Mouse (Mus musculus) regulatory T cell (primary cell): ENCODE data around the gene Cdkn2c.
"Not testable (repeated sequence)": the region's sequence is repeated elsewhere in the genome, so short reads cannot be mapped to it uniquely, and the experiment has no call there.

Experiments used
- in situ Hi-C: fragments of 300-600 bp; cut with MboI, MseI; formaldehyde crosslinking; loops from one replicate; pipeline ENCODE4 v1.15.1; 2025; ENCODE audit warnings: high pct_unique_total_duplicates

Gene Cdkn2c

GRCm38 (mm10) chr4:109666461-109667269 lies at the start of gene Cdkn2c:
Gene Cdkn2c, minus strand, starts transcription at chr4:109667189.
- in situ Hi-C loops: loop anchor here (5.0 kb wide), 1 partner anchor 51 kb away; no protein-coding TSS in a partner anchor

- in situ Hi-C loops: no loop called here
Observed at GRCm38 (mm10) chr4:109705349-109705748, 38.4 kb upstream of the Cdkn2c start.

- in situ Hi-C loops: no loop called here
Observed at GRCm38 (mm10) chr4:109703568-109703967, 36.6 kb upstream of the Cdkn2c start.

GRCm38 (mm10) chr4:109700727-109701126 lies 33.7 kb upstream of the Cdkn2c start:
- in situ Hi-C loops: not testable (repeated sequence)

GRCm38 (mm10) chr4:109692674-109693073 lies 25.7 kb upstream of the Cdkn2c start:
- in situ Hi-C loops: no loop called here

- in situ Hi-C loops: no loop called here
Observed at GRCm38 (mm10) chr4:109683561-109683960, 16.6 kb upstream of the Cdkn2c start.

GRCm38 (mm10) chr4:109677221-109677620 lies 10.2 kb upstream of the Cdkn2c start:
- in situ Hi-C loops: no loop called here

GRCm38 (mm10) chr4:109676218-109677215 lies 9.5 kb upstream of the Cdkn2c start, which contains the start of gene Faf1:
Gene Faf1, plus strand, starts transcription at chr4:109676588.
- in situ Hi-C loops: no loop called here

- in situ Hi-C loops: no loop called here
Observed at GRCm38 (mm10) chr4:109674097-109674496, 7.1 kb upstream of the Cdkn2c start.

- in situ Hi-C loops: no loop called here
Observed at GRCm38 (mm10) chr4:109671941-109672340, 5.0 kb upstream of the Cdkn2c start.

GRCm38 (mm10) chr4:109670213-109670612 lies 3.2 kb upstream of the Cdkn2c start:
- in situ Hi-C loops: no loop called here

GRCm38 (mm10) chr4:109667518-109667917 lies 529 bp upstream of the Cdkn2c start:
- in situ Hi-C loops: loop anchor here (5.0 kb wide), 1 partner anchor 50 kb away; no protein-coding TSS in a partner anchor

- in situ Hi-C loops: loop anchor here (5.0 kb wide), 1 partner anchor 51 kb away; no protein-coding TSS in a partner anchor
Observed at GRCm38 (mm10) chr4:109665982-109666460, 968 bp downstream of the Cdkn2c start.

- in situ Hi-C loops: loop anchor here (5.0 kb wide), 1 partner anchor 52 kb away; no protein-coding TSS in a partner anchor
Observed at GRCm38 (mm10) chr4:109665101-109665981, 1.6 kb downstream of the Cdkn2c start.

- in situ Hi-C loops: no loop called here
Observed at GRCm38 (mm10) chr4:109664091-109664490, 2.9 kb downstream of the Cdkn2c start.

GRCm38 (mm10) chr4:109662271-109662670 lies 4.7 kb downstream of the Cdkn2c start:
- in situ Hi-C loops: no loop called here

- in situ Hi-C loops: no loop called here
Observed at GRCm38 (mm10) chr4:109661183-109661582, 5.8 kb downstream of the Cdkn2c start.

GRCm38 (mm10) chr4:109660568-109660967 lies 6.4 kb downstream of the Cdkn2c start:
- in situ Hi-C loops: no loop called here

- in situ Hi-C loops: no loop called here
Observed at GRCm38 (mm10) chr4:109659571-109659970, 7.4 kb downstream of the Cdkn2c start.

- in situ Hi-C loops: no loop called here
Observed at GRCm38 (mm10) chr4:109658826-109659225, 8.2 kb downstream of the Cdkn2c start.
